Comparison of ENCODE assay signal across 17 mouse cellular contexts in genomic region chr9:103288489-103289180, GRCm38 (mm10). TPM values are rescaled to one million over a fixed set of nuclear protein-coding genes. Genes with fewer than 3 reads are reported as not detected.
A peak's percentile ranks its signal among the peaks of the same experiment; 100 is the strongest.
DNase-seq lines count a peak whose midpoint lies in the region; ATAC-seq lines count a peak whose summit lies in the region.
"Had no signal": no experiment of that assay in that cellular context is flagged by ENCODE, and none has a peak within 500 bp of the region (broad histone marks: within the 10 kb centered on the region; RNA-seq: fewer than 3 reads in every experiment).

No protein-coding gene starts in this region.

- peak; percentile 84 for ATAC-seq in heart, embryonic 11.5 days (replicated peaks; ENCODE audit: insufficient number of reproducible peaks, low FRiP score, low TSS enrichment)
- peak; percentile 84 for ATAC-seq in liver, embryonic 13.5 days (ENCODE audit: low read depth)
- 0 out of 2 replicates have a peak, but pooled peaks have one; percentile 17 for ATAC-seq in stomach, embryonic 16.5 days (ENCODE audit: insufficient read depth, low FRiP score)
- ATAC-seq: forebrain, embryonic 15.5 days had no signal

- H3K4me1 ChIP-seq in heart, embryonic 11.5 days (ENCODE audit: control insufficient read depth, insufficient read depth, low read length): no peaks in the 10 kb centered on the region
- peaks cover 65% of the 10 kb centered on the region for H3K4me1 ChIP-seq in liver, embryonic 13.5 days (replicated peaks)
- H3K4me1 ChIP-seq in stomach, embryonic 16.5 days (ENCODE audit: control insufficient read depth, insufficient read depth, low read length): 0 out of 2 replicates have a peak, but pooled peaks cover 2% of the 10 kb centered on the region
- H3K4me1 ChIP-seq: embryonic facial prominence, embryonic 15.5 days; forebrain, embryonic 15.5 days; midbrain, embryonic 12.5 days had no signal

- intact Hi-C loops in heart, postnatal 36 days (cut with DNase I): no loop called here

- H3K27me3 ChIP-seq in heart, embryonic 11.5 days (ENCODE audit: control insufficient read depth, insufficient read depth, low read length): no peaks in the 10 kb centered on the region
- no peaks in the 10 kb centered on the region for H3K27me3 ChIP-seq in liver, embryonic 13.5 days
- H3K27me3 ChIP-seq in stomach, embryonic 16.5 days (ENCODE audit: control insufficient read depth, insufficient read depth, low read length): no peaks in the 10 kb centered on the region
- H3K27me3 ChIP-seq: embryonic facial prominence, embryonic 15.5 days; forebrain, embryonic 15.5 days; midbrain, embryonic 12.5 days had no signal

- peak overlapping the region; percentile 44 for H3K4me2 ChIP-seq in heart, embryonic 11.5 days
- H3K4me2 ChIP-seq in liver, embryonic 13.5 days: peak overlapping the region; percentile 65
- no peak overlapping the region for H3K4me2 ChIP-seq in stomach, embryonic 16.5 days (ENCODE audit: low read depth, low read length)
- H3K4me2 ChIP-seq: embryonic facial prominence, embryonic 15.5 days; forebrain, embryonic 15.5 days; midbrain, embryonic 12.5 days had no signal

- WGBS in heart, embryonic 11.5 days (ENCODE audit: insufficient replicate concordance): 63% methylated on average over 13 of the region's 13 CpGs
- WGBS in liver, embryonic 13.5 days (ENCODE audit: insufficient replicate concordance): 35% methylated on average over 13 of the region's 13 CpGs
- whole genome bisulfite sequencing in stomach, embryonic 16.5 days: 83% methylated on average over 13 of the region's 13 CpGs

- H3K9me3 ChIP-seq in heart, embryonic 11.5 days (replicated peaks; ENCODE audit: control insufficient read depth, low read length): no peaks in the 10 kb centered on the region
- no peaks in the 10 kb centered on the region for H3K9me3 ChIP-seq in liver, embryonic 13.5 days (replicated peaks)
- no peaks in the 10 kb centered on the region for H3K9me3 ChIP-seq in stomach, embryonic 16.5 days (replicated peaks; ENCODE audit: control insufficient read depth, low read length)
- H3K9me3 ChIP-seq: embryonic facial prominence, embryonic 15.5 days; forebrain, embryonic 15.5 days; hindbrain, embryonic 10.5 days; midbrain, embryonic 12.5 days had no signal

- H3K27ac ChIP-seq in heart, embryonic 11.5 days (ENCODE audit: low read depth, low read length): peak overlapping the region; percentile 69
- H3K27ac ChIP-seq in liver, embryonic 13.5 days: peak overlapping the region; percentile 99
- no peak overlapping the region for H3K27ac ChIP-seq in stomach, embryonic 16.5 days (ENCODE audit: low read length)
- H3K27ac ChIP-seq: embryonic facial prominence, embryonic 15.5 days; forebrain, embryonic 15.5 days; midbrain, embryonic 12.5 days had no signal

- no peak overlapping the region for H3K9ac ChIP-seq in heart, embryonic 11.5 days (ENCODE audit: low read depth, low read length)
- peak overlapping the region; percentile 91 for H3K9ac ChIP-seq in liver, embryonic 13.5 days
- no peak overlapping the region for H3K9ac ChIP-seq in stomach, embryonic 16.5 days (ENCODE audit: low read length)
- H3K9ac ChIP-seq: embryonic facial prominence, embryonic 15.5 days; forebrain, embryonic 15.5 days; midbrain, embryonic 12.5 days had no signal

- no peaks in the 10 kb centered on the region for H3K36me3 ChIP-seq in heart, embryonic 11.5 days (ENCODE audit: control insufficient read depth, insufficient read depth, low read length)
- peaks cover 8% of the 10 kb centered on the region for H3K36me3 ChIP-seq in liver, embryonic 13.5 days
- no peaks in the 10 kb centered on the region for H3K36me3 ChIP-seq in stomach, embryonic 16.5 days (ENCODE audit: control insufficient read depth, insufficient read depth, low read length)
- H3K36me3 ChIP-seq: embryonic facial prominence, embryonic 15.5 days; forebrain, embryonic 15.5 days; hindbrain, embryonic 10.5 days; midbrain, embryonic 12.5 days had no signal

- H3K4me3 ChIP-seq in heart, embryonic 11.5 days (ENCODE audit: low read depth, low read length): no peak overlapping the region
- peak overlapping the region; percentile 73 for H3K4me3 ChIP-seq in liver, embryonic 13.5 days (replicated peaks)
- H3K4me3 ChIP-seq in stomach, embryonic 16.5 days (replicated peaks; ENCODE audit: low read length): no peak overlapping the region
- H3K4me3 ChIP-seq: embryonic facial prominence, embryonic 15.5 days; forebrain, embryonic 15.5 days; midbrain, embryonic 12.5 days had no signal

- no peak for DNase-seq in heart, postnatal 36 days
- peak; percentile 30 for DNase-seq in testis, postnatal 10 days (ENCODE audit: low spot score)
- DNase-seq in testis, postnatal 14 days (ENCODE audit: low spot score): no peak
- DNase-seq in liver, embryonic 13.5 days: no peak
- no peak for DNase-seq in cerebellum, adult 9-11 months
- DNase-seq in left cerebral cortex, adult 11 months (ENCODE audit: low spot score): no peak
- DNase-seq: cerebellum, postnatal 10 days; lung, adult 18-20 months; right cerebral cortex, postnatal 25 days had no signal

RNA-seq across cellular contexts. Expression of gene 1300017J02Rik, which starts 16.2 kb away (rescaled TPM):
- 7.3 and 7.9 TPM in 2 replicates for polyA plus RNA-seq in heart, embryonic 11.5 days (2014; fragmentation: Nextera tagmentation; extraction: Ambion mirVana)
- not detected for total RNA-seq in heart, postnatal 36 days (2021)
- 40.7 and 41.2 TPM in 2 replicates for polyA plus RNA-seq in liver, embryonic 13.5 days (2015; fragmentation: Nextera tagmentation; extraction: Ambion mirVana)
- 3.7 and 4.4 TPM in 2 replicates for polyA plus RNA-seq in stomach, embryonic 16.5 days (2015; fragmentation: Nextera tagmentation; extraction: Ambion mirVana)
- total RNA-seq: granulocyte monocyte progenitor cell, adult 5-6 weeks; left cerebral cortex, postnatal 25 days had no signal

RNA-seq across cellular contexts. Expression of gene Topbp1, which starts 16.4 kb away (rescaled TPM):
- 53.8 and 58.2 TPM in 2 replicates for polyA plus RNA-seq in heart, embryonic 11.5 days (2014; fragmentation: Nextera tagmentation; extraction: Ambion mirVana)
- total RNA-seq in heart, postnatal 36 days (2021): 10 to 100 TPM in 1 of 2 experiments, 1 to 10 TPM in 1; 9.1 to 13.2 TPM
- 44.7 and 52.7 TPM in 2 replicates for polyA plus RNA-seq in liver, embryonic 13.5 days (2015; fragmentation: Nextera tagmentation; extraction: Ambion mirVana)
- 41.8 and 43.6 TPM in 2 replicates for polyA plus RNA-seq in stomach, embryonic 16.5 days (2015; fragmentation: Nextera tagmentation; extraction: Ambion mirVana)

RNA-seq across cellular contexts. Expression of gene Trf, which starts 58.4 kb away (rescaled TPM):
- polyA plus RNA-seq in heart, embryonic 11.5 days (2014; fragmentation: Nextera tagmentation; extraction: Ambion mirVana): 45.7 and 88.4 TPM in 2 replicates
- 10 to 100 TPM; 53.3 to 56.3 TPM for total RNA-seq in heart, postnatal 36 days (2021)
- 3,275 and 3,335 TPM in 2 replicates for polyA plus RNA-seq in liver, embryonic 13.5 days (2015; fragmentation: Nextera tagmentation; extraction: Ambion mirVana)
- 380 and 455 TPM in 2 replicates for polyA plus RNA-seq in stomach, embryonic 16.5 days (2015; fragmentation: Nextera tagmentation; extraction: Ambion mirVana)

RNA-seq across cellular contexts. Expression of gene Gm20425, which starts 58.5 kb away (rescaled TPM):
- polyA plus RNA-seq in heart, embryonic 11.5 days (2014; fragmentation: Nextera tagmentation; extraction: Ambion mirVana): 0.44 and 2.0 TPM in 2 replicates
- total RNA-seq in heart, postnatal 36 days (2021): 1 to 10 TPM; 6.7 to 8.7 TPM
- polyA plus RNA-seq in liver, embryonic 13.5 days (2015; fragmentation: Nextera tagmentation; extraction: Ambion mirVana): 3.5 and 9.4 TPM in 2 replicates
- 2.0 and 7.3 TPM in 2 replicates for polyA plus RNA-seq in stomach, embryonic 16.5 days (2015; fragmentation: Nextera tagmentation; extraction: Ambion mirVana)
- polyA plus RNA-seq: hindbrain, embryonic 10.5 days had no signal

Comparison
In these comparisons a context has a peak if more than half of its experiments do, and no peak if none do; other contexts are left out.
1. ATAC-seq: peak in every context shown above with its lines; median percentile 84 in heart, embryonic 11.5 days; 84 in liver, embryonic 13.5 days; 17 in stomach, embryonic 16.5 days.